Mouse (Mus musculus) spleen, embryonic (tissue): ENCODE measurements around the gene Inhbc.
"Not testable (repeated sequence)": the region's sequence is repeated elsewhere in the genome, so short reads cannot be mapped to it uniquely, and the experiment has no call there.

Source experiments
- CTCF ChIA-PET: fragments of 350-600 bp; sonication (Branson Sonifier 250); formaldehyde crosslinking; loops from one replicate; lab custom pipeline; 2022; lab: Charles Lee

Inhbc gene

DNA sequence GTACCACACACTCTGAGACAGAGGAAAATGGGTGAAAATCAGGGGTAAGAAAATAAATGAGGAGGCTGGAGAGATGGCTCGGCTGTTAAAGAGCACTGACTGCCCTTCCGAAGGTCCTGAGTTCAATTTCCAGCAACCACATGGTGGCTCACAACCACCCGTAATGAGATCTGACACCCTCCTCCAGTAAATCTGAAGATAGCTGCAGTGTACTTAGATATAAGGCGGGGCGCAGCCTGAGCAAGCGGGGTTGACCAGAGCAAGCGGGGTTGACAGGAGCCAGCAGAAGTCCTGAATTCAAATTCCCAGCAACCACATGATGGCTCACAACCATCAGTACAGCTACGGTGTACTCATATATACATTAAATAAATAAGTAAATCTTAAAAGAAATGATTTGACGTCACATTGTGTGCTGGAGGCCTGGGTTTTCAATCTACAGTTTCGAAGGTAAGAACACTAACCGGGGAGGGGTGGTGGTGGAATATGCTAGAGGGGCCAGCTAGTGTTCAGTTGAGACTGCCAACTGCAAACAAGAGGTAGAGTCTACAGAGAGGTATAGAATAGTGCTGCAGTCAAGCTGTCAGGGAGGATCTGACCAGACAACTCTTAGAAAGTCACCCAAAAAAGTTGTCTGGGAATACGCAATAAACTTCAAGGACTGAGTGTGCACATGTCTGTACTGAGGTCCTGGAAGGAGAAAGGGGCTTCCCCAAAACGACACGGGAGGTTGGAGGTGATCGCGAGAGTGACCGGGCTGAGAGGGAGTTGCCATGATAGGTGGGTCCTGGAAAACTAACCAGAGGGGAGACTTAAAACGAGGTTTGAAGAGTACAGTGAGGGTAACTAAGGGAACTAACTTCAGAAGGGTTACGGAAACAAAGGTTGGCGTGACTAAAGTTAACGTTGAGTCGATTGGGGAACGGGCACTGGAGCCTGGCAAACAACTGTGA, 59.4 kb downstream of the Inhbc start:
- CTCF ChIA-PET = no interaction called here

GRCm38 (mm10) chr10:127309167-127309566, 61.1 kb downstream of the Inhbc start:
- CTCF ChIA-PET = not testable (repeated sequence)
